Comparison of ENCODE assay signal across 17 mouse cellular contexts in genomic region chr6:117991297-117991696, GRCm38 (mm10). TPM values are rescaled to one million over a fixed set of nuclear protein-coding genes. Genes with fewer than 3 reads are reported as not detected.
A peak's percentile ranks its signal among the peaks of the same experiment; 100 is the strongest.
DNase-seq lines count a peak whose midpoint lies in the region; ATAC-seq lines count a peak whose summit lies in the region.
"Had no signal": no experiment of that assay in that cellular context is flagged by ENCODE, and none has a peak within 500 bp of the region (broad histone marks: within the 10 kb centered on the region; RNA-seq: fewer than 3 reads in every experiment).

No protein-coding gene starts in this region.

- H3K4me3 ChIP-seq in hindbrain, embryonic 11.5 days (ENCODE audit: low read depth, low read length), result no peak overlapping the region
- H3K4me3 ChIP-seq: erythroblast, embryonic 14.5 days; hindbrain, embryonic 10.5 days; layer of hippocampus, adult 2 months; midbrain, embryonic 10.5 days had no signal

- DNase-seq in testis, postnatal 10 days (ENCODE audit: low spot score), result peak; percentile 60
- DNase-seq in testis, postnatal 14 days (ENCODE audit: low spot score), result no peak
- peak; percentile 49 to 51 for DNase-seq in gastrocnemius, postnatal 36 days
- peak; percentile 72 for DNase-seq in lung, postnatal 10 days
- peak; percentile 55 for DNase-seq in telencephalon, adult 2 months (ENCODE audit: low read depth, low spot score)
- DNase-seq in liver, result no peak
- no peak for DNase-seq in hindbrain, embryonic 11.5 days (ENCODE audit: low spot score)
- no peak for DNase-seq in layer of hippocampus, postnatal 14 days (ENCODE audit: low spot score in 2 of 2)
- DNase-seq: cerebellum, adult 2 months; kidney, adult 2 months; thymus, postnatal 14 days had no signal

- WGBS in hindbrain, embryonic 11.5 days, result 74% methylated on average over 7 of the region's 7 CpGs

- H3K9ac ChIP-seq in hindbrain, embryonic 11.5 days (ENCODE audit: low read depth, low read length), result no peak overlapping the region

- H3K36me3 ChIP-seq in hindbrain, embryonic 11.5 days (ENCODE audit: control insufficient read depth, insufficient read depth, low read length), result no peaks in the 10 kb centered on the region
- H3K36me3 ChIP-seq: hindbrain, embryonic 10.5 days; midbrain, embryonic 10.5 days had no signal

- intact Hi-C loops in gastrocnemius, postnatal 36 days (cut with DNase I), result no loop called here

- H3K4me1 ChIP-seq in hindbrain, embryonic 11.5 days (replicated peaks; ENCODE audit: control insufficient read depth, insufficient read depth, low read length), result no peaks in the 10 kb centered on the region
- H3K4me1 ChIP-seq: hindbrain, embryonic 10.5 days had no signal

- no peaks in the 10 kb centered on the region for H3K9me3 ChIP-seq in hindbrain, embryonic 11.5 days (ENCODE audit: control insufficient read depth, low read length)
- H3K9me3 ChIP-seq: hindbrain, embryonic 10.5 days; midbrain, embryonic 10.5 days had no signal

- H3K27me3 ChIP-seq in hindbrain, embryonic 11.5 days (ENCODE audit: control insufficient read depth, insufficient read depth, low read length), result no peaks in the 10 kb centered on the region

- no peak overlapping the region for H3K27ac ChIP-seq in hindbrain, embryonic 11.5 days (ENCODE audit: low read depth, low read length)
- H3K27ac ChIP-seq: hindbrain, embryonic 10.5 days; layer of hippocampus, adult 2 months; midbrain, embryonic 10.5 days had no signal

- no peak for ATAC-seq in hindbrain, embryonic 11.5 days (ENCODE audit: low FRiP score)
- ATAC-seq: CD4-positive, CD25-positive, alpha-beta regulatory T cell, adult 4 months had no signal

- H3K4me2 ChIP-seq in hindbrain, embryonic 11.5 days (replicated peaks; ENCODE audit: low read depth, low read length), result no peak overlapping the region

RNA-seq across cellular contexts. Expression of gene Rasgef1a, which starts 19.9 kb away (rescaled TPM):
- total RNA-seq in gastrocnemius, postnatal 36 days (2021), result under 1 TPM; 0.10 to 0.15 TPM
- not detected in 2 replicates for polyA plus RNA-seq in hindbrain, embryonic 11.5 days (2014; fragmentation: Nextera tagmentation; extraction: Ambion mirVana)
- total RNA-seq in layer of hippocampus, postnatal 14 days (2021), result 100 to 1,000 TPM; 128 to 131 TPM
- polyA plus RNA-seq: erythroblast, embryonic 14.5 days; hindbrain, embryonic 10.5 days; limb, embryonic 11.5 days had no signal

RNA-seq across cellular contexts. Expression of gene Fxyd4, which starts 53.8 kb away (rescaled TPM):
- not detected for total RNA-seq in gastrocnemius, postnatal 36 days (2021)
- polyA plus RNA-seq in hindbrain, embryonic 11.5 days (2014; fragmentation: Nextera tagmentation; extraction: Ambion mirVana), result 1.6 and 2.5 TPM in 2 replicates
- not detected for total RNA-seq in layer of hippocampus, postnatal 14 days (2021)
- total RNA-seq: layer of hippocampus, adult 2 months had no signal
- polyA plus RNA-seq: cerebellum, adult 2 months; erythroblast, embryonic 14.5 days had no signal

Comparison
In these comparisons a context has a peak if more than half of its experiments do, and no peak if none do; other contexts are left out.
1. DNase-seq: peak in testis, postnatal 10 days (single experiment), gastrocnemius, postnatal 36 days (2 of 2), lung, postnatal 10 days (single experiment) and telencephalon, adult 2 months (single experiment); none in testis, postnatal 14 days (single experiment), liver (single experiment), hindbrain, embryonic 11.5 days (single experiment) and layer of hippocampus, postnatal 14 days (0 of 2).
2. RNA of gene Rasgef1a, which starts 19.9 kb away (total RNA-seq): 128 to 131 TPM in layer of hippocampus, postnatal 14 days; 0.10 to 0.15 TPM in gastrocnemius, postnatal 36 days; every median in the first group is over 100 times any median in the second.